Mouse (Mus musculus): ENCODE data around the gene Awat2. TPM values are rescaled to one million over a fixed set of nuclear protein-coding genes. Genes with fewer than 3 reads are reported as not detected.

Gene Awat2
- total and polyA plus RNA-seq, 3 experiments = 0.65 to 0.95 TPM; not detected in 1

GRCm38 (mm10) chrX:100432311-100432710, 10.2 kb downstream of the Awat2 start:
- no peak overlapping the region for H3K9ac ChIP-seq (ENCODE audit: control insufficient read depth, low read depth, low read length, poor library complexity, severe bottlenecking)
- H3K79me2 ChIP-seq (ENCODE audit: control insufficient read depth, insufficient read depth, low read length, poor library complexity) = no peaks in the 10 kb centered on the region
- TF ChIP-seq RCOR1 (IDR thresholded peaks at IDR 0.05; ENCODE audit: low read depth, low read length) = no peak
- no peak for TF ChIP-seq NRF1 (IDR thresholded peaks at IDR 0.05; ENCODE audit: insufficient read depth, low read depth, low read length, poor library complexity, severe bottlenecking)
- no peak for TF ChIP-seq ELF1 (IDR thresholded peaks at IDR 0.05; ENCODE audit: low read depth, low read length)
- TF ChIP-seq CHD2 (IDR thresholded peaks at IDR 0.05; ENCODE audit: low read length) = no peak
- TF ChIP-seq MEF2A (IDR thresholded peaks at IDR 0.05; ENCODE audit: extremely low read depth, insufficient replicate concordance, low read depth, low read length, poor library complexity, severe bottlenecking) = no peak
- no peak for TF ChIP-seq USF1 (IDR thresholded peaks at IDR 0.05; ENCODE audit: low read depth, low read length)
- TF ChIP-seq SMC3 (IDR thresholded peaks at IDR 0.05; ENCODE audit: low read depth, low read length) = no peak
- no peak for TF ChIP-seq CHD1 (IDR thresholded peaks at IDR 0.05; ENCODE audit: low read depth, low read length)
- no peak for TF ChIP-seq EP300 (IDR thresholded peaks at IDR 0.05; ENCODE audit: low read depth in 1 of 2, low read length in 2 of 2)
- no peak for TF ChIP-seq POLR2A (IDR thresholded peaks at IDR 0.05; ENCODE audit: control insufficient read depth in 1 of 2, insufficient read depth in 1 of 2, low read depth in 1 of 2, low read length in 2 of 2, poor library complexity in 1 of 2)
- no peak for TF ChIP-seq MYB (IDR thresholded peaks at IDR 0.05; ENCODE audit: low read depth, low read length)
- no peak for TF ChIP-seq E2F4 (IDR thresholded peaks at IDR 0.05; ENCODE audit: borderline replicate concordance, low read depth, low read length)
- no peak for TF ChIP-seq GATA1 (IDR thresholded peaks at IDR 0.05; ENCODE audit: low read depth, low read length)
- no peak for TF ChIP-seq BHLHE40 (IDR thresholded peaks at IDR 0.05; ENCODE audit: borderline replicate concordance, low read depth, low read length)
- no peak for TF ChIP-seq TBP (IDR thresholded peaks at IDR 0.05; ENCODE audit: low read depth, low read length)
- TF ChIP-seq CTCF (IDR thresholded peaks at IDR 0.05 in 2 of 3, conservative IDR thresholded peaks at IDR 0.05 in 1 of 3; ENCODE audit: control insufficient read depth in 1 of 3, insufficient read depth in 1 of 3, low read depth in 2 of 3, low read length in 3 of 3, poor library complexity in 1 of 3, severe bottlenecking in 1 of 3) = no peak
- TF ChIP-seq ZKSCAN1 (IDR thresholded peaks at IDR 0.05; ENCODE audit: low read depth, low read length) = no peak
- TF ChIP-seq KAT2A (conservative IDR thresholded peaks at IDR 0.05; ENCODE audit: low read depth, low read length) = no peak
- no peaks in the 10 kb centered on the region for H3K9me3 ChIP-seq (replicated peaks; ENCODE audit: insufficient read depth, low read length)
- no peak overlapping the region for H3K4me3 ChIP-seq (ENCODE audit: control insufficient read depth in 1 of 2, insufficient read depth in 1 of 2, low read depth in 2 of 2, low read length in 2 of 2)
- DNase-seq (ENCODE audit: low read depth, low spot score) = no peak
- H3K4me1 ChIP-seq (ENCODE audit: control insufficient read depth in 1 of 2, insufficient read depth in 2 of 2, low read length in 2 of 2) = no peaks in the 10 kb centered on the region
- H3K27me3 ChIP-seq (ENCODE audit: control insufficient read depth in 1 of 2, insufficient read depth in 2 of 2, low read length in 2 of 2) = no peaks in the 10 kb centered on the region
- H3K36me3 ChIP-seq (ENCODE audit: control insufficient read depth in 1 of 2, insufficient read depth in 2 of 2, low read length in 2 of 2) = no peaks in the 10 kb centered on the region
- no peak overlapping the region for H3K27ac ChIP-seq (ENCODE audit: control insufficient read depth, low read depth, low read length)

DNA sequence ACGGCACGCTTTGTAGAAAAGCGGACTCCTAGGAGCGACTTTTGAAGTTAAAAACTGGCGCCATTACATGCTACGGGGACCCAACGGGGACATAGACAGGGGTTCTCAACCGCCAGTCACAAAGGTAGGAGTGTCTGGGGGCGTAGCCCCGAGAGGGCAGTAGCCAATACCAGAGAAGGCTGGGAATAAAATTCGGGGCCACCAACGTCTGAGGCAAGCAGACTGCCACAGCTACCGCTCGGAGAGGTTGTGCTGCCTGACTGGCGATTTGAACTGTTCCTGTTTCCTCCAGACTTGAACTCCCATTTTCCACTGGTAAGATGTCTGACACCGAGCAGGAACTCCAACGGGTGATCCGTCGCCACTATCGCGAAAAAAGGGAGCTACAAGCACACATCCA, 13.8 kb downstream of the Awat2 start, which contains the start of gene Otud6a:
Gene Otud6a, plus strand, starts transcription at position 321 of the 400 bp plus-strand sequence.
- Histone ChIP-seq H3K4me3 (ENCODE audit: control insufficient read depth in 1 of 2, insufficient read depth in 1 of 2, low read depth in 2 of 2, low read length in 2 of 2) (no peak within 1 kb of the TSS), H3K79me2 (ENCODE audit: control insufficient read depth, insufficient read depth, low read length, poor library complexity) (no peaks in the 10 kb centered on the region), H3K27me3 (ENCODE audit: control insufficient read depth in 1 of 2, insufficient read depth in 2 of 2, low read length in 2 of 2) (no peaks in the 10 kb centered on the region), H3K36me3 (ENCODE audit: control insufficient read depth in 1 of 2, insufficient read depth in 2 of 2, low read length in 2 of 2) (no peaks in the 10 kb centered on the region), H3K9ac (ENCODE audit: control insufficient read depth, low read depth, low read length, poor library complexity, severe bottlenecking) (no peak within 1 kb of the TSS), H3K9me3 (replicated peaks; ENCODE audit: insufficient read depth, low read length) (no peaks in the 10 kb centered on the region), H3K4me1 (ENCODE audit: control insufficient read depth in 1 of 2, insufficient read depth in 2 of 2, low read length in 2 of 2) (no peaks in the 10 kb centered on the region), H3K27ac (ENCODE audit: control insufficient read depth, low read depth, low read length) (no peak within 1 kb of the TSS)
- TF ChIP-seq MAX (IDR thresholded peaks at IDR 0.05; ENCODE audit: low read length) (no peak), ZNF384 (IDR thresholded peaks at IDR 0.05; ENCODE audit: low read depth, low read length) (no peak), MYC (IDR thresholded peaks at IDR 0.05; ENCODE audit: low read depth, low read length) (no peak), MYB (IDR thresholded peaks at IDR 0.05; ENCODE audit: low read depth, low read length) (no peak), MXI1 (IDR thresholded peaks at IDR 0.05; ENCODE audit: low read depth, low read length) (no peak), KAT2A (conservative IDR thresholded peaks at IDR 0.05; ENCODE audit: low read depth, low read length) (no peak), TBP (IDR thresholded peaks at IDR 0.05; ENCODE audit: low read depth, low read length) (no peak), BHLHE40 (IDR thresholded peaks at IDR 0.05; ENCODE audit: borderline replicate concordance, low read depth, low read length) (no peak), POLR2AphosphoS2 (IDR thresholded peaks at IDR 0.05; ENCODE audit: low read length) (no peak)
- no peak for DNase-seq (ENCODE audit: low read depth, low spot score)
